Mouse (Mus musculus) intestine, embryonic 15.5 days (tissue): ENCODE measurements around the gene Get4. TPM values are rescaled to one million over a fixed set of nuclear protein-coding genes. Genes with fewer than 3 reads are reported as not detected.

Source experiments
- ATAC-seq: fragments of 200-750 bp; cut with Nextera tagmentation; 2 replicates; pipeline ENCODE4 v1.8.0; 2017; ENCODE audit warnings: moderate TSS enrichment, moderate library complexity
- H3K27ac ChIP-seq: fragments of 300-500 bp; sonication (generic); 2 replicates; pipeline ENCODE4 v1.5.1; 2015; ENCODE audit warnings: mild to moderate bottlenecking, inconsistent platforms
- H3K27me3 ChIP-seq: fragments of 300-500 bp; sonication (generic); replicated peaks from 2 replicates; pipeline ENCODE4 v1.6.1; 2015; ENCODE audit warnings: inconsistent platforms
- H3K36me3 ChIP-seq: fragments of 300-500 bp; sonication (generic); 2 replicates; pipeline ENCODE4 v1.6.1; 2015; ENCODE audit warnings: inconsistent platforms
- H3K4me1 ChIP-seq: fragments of 300-500 bp; sonication (generic); replicated peaks from 2 replicates; pipeline ENCODE4 v1.6.1; 2015; ENCODE audit warnings: inconsistent platforms
- H3K4me2 ChIP-seq: fragments of 300-500 bp; sonication (generic); replicated peaks from 2 replicates; pipeline ENCODE4 v1.6.1; 2015; ENCODE audit warnings: mild to moderate bottlenecking, inconsistent platforms
- H3K4me3 ChIP-seq: fragments of 300-500 bp; sonication (generic); replicated peaks from 2 replicates; pipeline ENCODE4 v1.5.1; 2015; ENCODE audit warnings: inconsistent platforms
- H3K9ac ChIP-seq: fragments of 300-500 bp; sonication (generic); 2 replicates; pipeline ENCODE4 v1.6.1; 2015; ENCODE audit warnings: inconsistent platforms
- H3K9me3 ChIP-seq: fragments of 300-500 bp; sonication (generic); 2 replicates; pipeline ENCODE4 v1.6.1; 2016; ENCODE audit warnings: inconsistent platforms
- WGBS: fragments of 180-500 bp; shearing (Covaris S2); methylation state at CpG from one replicate; pipeline ENCODE4 v1.1.7; 2015; 5-methylcytosine and 5-hydroxymethylcytosine counted together
- polyA plus RNA-seq: library from polyadenylated mRNA; unstranded; fragments of >200 nt; fragmentation: Nextera tagmentation; extraction: Ambion mirVana; gene quantifications from 2 replicates; pipeline ENCODE4 v1.2.1, GENCODE M21; 2015

Get4 gene
- polyA plus RNA-seq: 147 and 148 TPM in 2 replicates

GRCm38 (mm10) chr5:139252081-139252909, at the start of gene Get4:
TSS of gene Get4 (plus strand) at chr5:139252324.
- ATAC-seq: peak; percentile 97
- Histone ChIP-seq H3K9ac (peak within 1 kb of the TSS; percentile 89), H3K4me3 (peak within 1 kb of the TSS; percentile 95), H3K27me3 (no peaks in the 10 kb centered on the region), H3K9me3 (no peaks in the 10 kb centered on the region), H3K36me3 (peaks cover 9% of the 10 kb centered on the region; the same call in 1 of the 2 replicates), H3K27ac (peak within 1 kb of the TSS; percentile 92), H3K4me1 (peaks cover 13% of the 10 kb centered on the region), H3K4me2 (peak within 1 kb of the TSS; percentile 86)
- under 1% methylated on average over 79 of the region's 90 CpGs for WGBS

GRCm38 (mm10) chr5:139203312-139203711, 48.8 kb upstream of the Get4 start:
- Histone ChIP-seq H3K36me3 (no peaks in the 10 kb centered on the region), H3K4me1 (peaks cover 19% of the 10 kb centered on the region), H3K9me3 (no peaks in the 10 kb centered on the region), H3K27ac (no peak overlapping the region), H3K9ac (no peak overlapping the region), H3K4me2 (no peak overlapping the region), H3K4me3 (no peak overlapping the region), H3K27me3 (no peaks in the 10 kb centered on the region)
- 85% methylated on average over 5 of the region's 5 CpGs for WGBS
- no peak for ATAC-seq

GRCm38 (mm10) chr5:139206081-139206480, 46.0 kb upstream of the Get4 start:
- peaks cover 13% of the 10 kb centered on the region for H3K4me1 ChIP-seq
- no peak overlapping the region for H3K4me3 ChIP-seq
- no peaks in the 10 kb centered on the region for H3K27me3 ChIP-seq
- no peak overlapping the region for H3K9ac ChIP-seq
- 72% methylated on average over 4 of the region's 4 CpGs for WGBS
- H3K4me2 ChIP-seq: no peak overlapping the region
- H3K36me3 ChIP-seq: 0 out of 2 replicates have a peak, but pooled peaks cover 4% of the 10 kb centered on the region
- no peak for ATAC-seq
- no peak overlapping the region for H3K27ac ChIP-seq
- no peaks in the 10 kb centered on the region for H3K9me3 ChIP-seq

GRCm38 (mm10) chr5:139206525-139206924, 45.6 kb upstream of the Get4 start:
- Histone ChIP-seq H3K9ac (no peak overlapping the region), H3K27me3 (no peaks in the 10 kb centered on the region), H3K27ac (no peak overlapping the region), H3K4me3 (no peak overlapping the region), H3K4me2 (no peak overlapping the region), H3K9me3 (no peaks in the 10 kb centered on the region), H3K4me1 (peaks cover 11% of the 10 kb centered on the region), H3K36me3 (0 out of 2 replicates have a peak, but pooled peaks cover 4% of the 10 kb centered on the region)
- ATAC-seq: no peak
- 66% methylated on average over 7 of the region's 7 CpGs for WGBS

- 0 out of 2 replicates have a peak, but pooled peaks cover 4% of the 10 kb centered on the region for H3K36me3 ChIP-seq
- H3K4me2 ChIP-seq: no peak overlapping the region
- H3K27ac ChIP-seq: no peak overlapping the region
- H3K4me1 ChIP-seq: peaks cover 3% of the 10 kb centered on the region; the same call in 1 of the 2 replicates
- no peak overlapping the region for H3K4me3 ChIP-seq
- H3K27me3 ChIP-seq: no peaks in the 10 kb centered on the region
- H3K9me3 ChIP-seq: no peaks in the 10 kb centered on the region
- no peak for ATAC-seq
- H3K9ac ChIP-seq: no peak overlapping the region
Observed at GRCm38 (mm10) chr5:139208183-139208582, 43.9 kb upstream of the Get4 start.

- 89% methylated on average over 10 of the region's 10 CpGs for WGBS
- H3K36me3 ChIP-seq: 0 out of 2 replicates have a peak, but pooled peaks cover 4% of the 10 kb centered on the region
- peak; percentile 65 for ATAC-seq
- H3K27ac ChIP-seq: no peak overlapping the region
- H3K4me2 ChIP-seq: no peak overlapping the region
- H3K9ac ChIP-seq: no peak overlapping the region
- no peaks in the 10 kb centered on the region for H3K27me3 ChIP-seq
- H3K4me3 ChIP-seq: no peak overlapping the region
- H3K4me1 ChIP-seq: peaks cover 3% of the 10 kb centered on the region; the same call in 1 of the 2 replicates
- no peaks in the 10 kb centered on the region for H3K9me3 ChIP-seq
Observed at GRCm38 (mm10) chr5:139208871-139209684, 43.0 kb upstream of the Get4 start.

GRCm38 (mm10) chr5:139209685-139210026, 42.5 kb upstream of the Get4 start:
- Histone ChIP-seq H3K4me3 (no peak overlapping the region), H3K36me3 (0 out of 2 replicates have a peak, but pooled peaks cover 4% of the 10 kb centered on the region), H3K27me3 (no peaks in the 10 kb centered on the region), H3K9me3 (no peaks in the 10 kb centered on the region), H3K4me2 (no peak overlapping the region), H3K9ac (no peak overlapping the region), H3K4me1 (peaks cover 3% of the 10 kb centered on the region; the same call in 1 of the 2 replicates), H3K27ac (no peak overlapping the region)
- 81% methylated on average over 7 of the region's 7 CpGs for WGBS
- no peak for ATAC-seq

- Histone ChIP-seq H3K4me1 (peaks cover 3% of the 10 kb centered on the region; the same call in 1 of the 2 replicates), H3K27me3 (no peaks in the 10 kb centered on the region), H3K9ac (no peak overlapping the region), H3K36me3 (peaks cover 13% of the 10 kb centered on the region; the same call in 1 of the 2 replicates), H3K9me3 (no peaks in the 10 kb centered on the region), H3K4me2 (no peak overlapping the region), H3K27ac (no peak overlapping the region), H3K4me3 (no peak overlapping the region)
- ATAC-seq: no peak
- WGBS: 81% methylated on average over 11 of the region's 11 CpGs
Observed at GRCm38 (mm10) chr5:139211737-139212385, 40.3 kb upstream of the Get4 start.

- no peak for ATAC-seq
- H3K36me3 ChIP-seq: peaks cover 13% of the 10 kb centered on the region; the same call in 1 of the 2 replicates
- H3K27me3 ChIP-seq: no peaks in the 10 kb centered on the region
- H3K4me2 ChIP-seq: no peak overlapping the region
- peaks cover under 1% of the 10 kb centered on the region; the same call in 1 of the 2 replicates for H3K4me1 ChIP-seq
- H3K9ac ChIP-seq: no peak overlapping the region
- H3K4me3 ChIP-seq: no peak overlapping the region
- H3K27ac ChIP-seq: no peak overlapping the region
- H3K9me3 ChIP-seq: no peaks in the 10 kb centered on the region
Observed at GRCm38 (mm10) chr5:139214298-139214697, 37.8 kb upstream of the Get4 start.

GRCm38 (mm10) chr5:139215184-139215583, 36.9 kb upstream of the Get4 start:
- H3K4me2 ChIP-seq: no peak overlapping the region
- peaks cover 13% of the 10 kb centered on the region; the same call in 1 of the 2 replicates for H3K36me3 ChIP-seq
- no peak overlapping the region for H3K4me3 ChIP-seq
- H3K9ac ChIP-seq: no peak overlapping the region
- H3K27me3 ChIP-seq: no peaks in the 10 kb centered on the region
- no peaks in the 10 kb centered on the region for H3K4me1 ChIP-seq
- H3K9me3 ChIP-seq: no peaks in the 10 kb centered on the region
- 96% methylated on average over 5 of the region's 5 CpGs for WGBS
- ATAC-seq: no peak
- H3K27ac ChIP-seq: no peak overlapping the region

GRCm38 (mm10) chr5:139216121-139216520, 36.0 kb upstream of the Get4 start:
- H3K9ac ChIP-seq: no peak overlapping the region
- no peaks in the 10 kb centered on the region for H3K9me3 ChIP-seq
- no peaks in the 10 kb centered on the region for H3K27me3 ChIP-seq
- H3K4me3 ChIP-seq: no peak overlapping the region
- ATAC-seq: no peak
- WGBS: 88% methylated on average over 2 of the region's 2 CpGs
- H3K4me2 ChIP-seq: no peak overlapping the region
- peaks cover 9% of the 10 kb centered on the region; the same call in 1 of the 2 replicates for H3K36me3 ChIP-seq
- H3K27ac ChIP-seq: no peak overlapping the region
- H3K4me1 ChIP-seq: no peaks in the 10 kb centered on the region

GRCm38 (mm10) chr5:139216774-139217173, 35.4 kb upstream of the Get4 start:
- no peak overlapping the region for H3K27ac ChIP-seq

More at GRCm38 (mm10) chr5:139216774-139217173, 35.4 kb upstream of the Get4 start:
- H3K36me3 ChIP-seq: peaks cover 15% of the 10 kb centered on the region; the same call in 1 of the 2 replicates
- ATAC-seq: no peak
- 90% methylated on average over 3 of the region's 3 CpGs for WGBS
- no peaks in the 10 kb centered on the region for H3K27me3 ChIP-seq
- H3K9me3 ChIP-seq: no peaks in the 10 kb centered on the region
- H3K4me3 ChIP-seq: no peak overlapping the region
- H3K4me2 ChIP-seq: no peak overlapping the region
- no peak overlapping the region for H3K9ac ChIP-seq
- H3K4me1 ChIP-seq: no peaks in the 10 kb centered on the region
